12 mouse cellular contexts compared by ENCODE assay signal in genomic region chr12:44437046-44437827, GRCm38 (mm10).
A peak's percentile ranks its signal among the peaks of the same experiment; 100 is the strongest.
DNase-seq lines count a peak whose midpoint lies in the region; ATAC-seq lines count a peak whose summit lies in the region.
"Had no signal": no experiment of that assay in that cellular context is flagged by ENCODE, and none has a peak within 500 bp of the region (broad histone marks: within the 10 kb centered on the region; RNA-seq: fewer than 3 reads in every experiment).

No protein-coding gene starts in this region.

- peak overlapping the region; percentile 39 for H3K4me2 ChIP-seq in hindbrain, embryonic 13.5 days
- peak overlapping the region; percentile 46 for H3K4me2 ChIP-seq in neural tube, embryonic 12.5 days (replicated peaks)
- H3K4me2 ChIP-seq: heart, embryonic 15.5 days had no signal

- DNase-seq in heart, adult 11 months: peak; percentile 22
- DNase-seq in heart, postnatal 10 days: no peak
- peak; percentile 57 for DNase-seq in embryo, embryonic 11 days
- DNase-seq in gastrocnemius, postnatal 36 days: no peak
- DNase-seq in ovary, postnatal 36 days (ENCODE audit: low spot score): no peak
- DNase-seq in adrenal gland, adult 8-10 months: no peak
- DNase-seq: lung, postnatal 36 days had no signal

- ATAC-seq in hindbrain, embryonic 13.5 days (ENCODE audit: low FRiP score): peak; percentile 81
- peak; percentile 89 for ATAC-seq in neural tube, embryonic 12.5 days (ENCODE audit: low FRiP score, low read depth)
- ATAC-seq: Patski had no signal

- no peak overlapping the region; the same call in 1 of the 2 replicates for H3K4me3 ChIP-seq in hindbrain, embryonic 13.5 days
- H3K4me3 ChIP-seq in neural tube, embryonic 12.5 days: no peak overlapping the region
- H3K4me3 ChIP-seq: heart, embryonic 15.5 days had no signal

- 17% methylated on average over 13 of the region's 13 CpGs for WGBS in hindbrain, embryonic 13.5 days
- 17% methylated on average over 13 of the region's 13 CpGs for WGBS in neural tube, embryonic 12.5 days

- peaks cover 49% of the 10 kb centered on the region for H3K4me1 ChIP-seq in hindbrain, embryonic 13.5 days (replicated peaks)
- H3K4me1 ChIP-seq in neural tube, embryonic 12.5 days: peaks cover 33% of the 10 kb centered on the region
- H3K4me1 ChIP-seq: heart, embryonic 15.5 days had no signal

- no peaks in the 10 kb centered on the region for H3K9me3 ChIP-seq in hindbrain, embryonic 13.5 days
- no peaks in the 10 kb centered on the region for H3K9me3 ChIP-seq in neural tube, embryonic 12.5 days
- H3K9me3 ChIP-seq: heart, embryonic 15.5 days had no signal

- H3K9ac ChIP-seq in hindbrain, embryonic 13.5 days: no peak overlapping the region; the same call in 1 of the 2 replicates
- H3K9ac ChIP-seq in neural tube, embryonic 12.5 days: no peak overlapping the region
- H3K9ac ChIP-seq: heart, embryonic 15.5 days had no signal

- H3K27ac ChIP-seq in hindbrain, embryonic 13.5 days: peak overlapping the region; percentile 74
- no peak overlapping the region for H3K27ac ChIP-seq in neural tube, embryonic 12.5 days
- H3K27ac ChIP-seq: heart, embryonic 15.5 days; kidney, postnatal 0 days had no signal

- no peaks in the 10 kb centered on the region for H3K36me3 ChIP-seq in hindbrain, embryonic 13.5 days
- H3K36me3 ChIP-seq in neural tube, embryonic 12.5 days: no peaks in the 10 kb centered on the region
- H3K36me3 ChIP-seq: heart, embryonic 15.5 days had no signal

- no peaks in the 10 kb centered on the region for H3K27me3 ChIP-seq in hindbrain, embryonic 13.5 days
- no peaks in the 10 kb centered on the region for H3K27me3 ChIP-seq in neural tube, embryonic 12.5 days (replicated peaks)
- H3K27me3 ChIP-seq: heart, embryonic 15.5 days had no signal

- intact Hi-C loops in heart, postnatal 10 days (cut with DNase I): no loop called here
- intact Hi-C loops in gastrocnemius, postnatal 36 days (cut with DNase I): no loop called here

Comparison
In these comparisons a context has a peak if more than half of its experiments do, and no peak if none do; other contexts are left out.
1. DNase-seq: peak in heart, adult 11 months (single experiment) and embryo, embryonic 11 days (single experiment); none in heart, postnatal 10 days (0 of 2), gastrocnemius, postnatal 36 days (0 of 2), ovary, postnatal 36 days (single experiment) and adrenal gland, adult 8-10 months (single experiment).